Mouse (Mus musculus): Measurements from ENCODE around the gene Spsb3. TPM values are rescaled to one million over a fixed set of nuclear protein-coding genes. Genes with fewer than 3 reads are reported as not detected.
A peak's percentile ranks its signal among the peaks of the same experiment; 100 is the strongest.

Spsb3 gene
- total RNA-seq, 2 experiments from 2014 or later, result 40.9 to 41.2 TPM

DNA sequence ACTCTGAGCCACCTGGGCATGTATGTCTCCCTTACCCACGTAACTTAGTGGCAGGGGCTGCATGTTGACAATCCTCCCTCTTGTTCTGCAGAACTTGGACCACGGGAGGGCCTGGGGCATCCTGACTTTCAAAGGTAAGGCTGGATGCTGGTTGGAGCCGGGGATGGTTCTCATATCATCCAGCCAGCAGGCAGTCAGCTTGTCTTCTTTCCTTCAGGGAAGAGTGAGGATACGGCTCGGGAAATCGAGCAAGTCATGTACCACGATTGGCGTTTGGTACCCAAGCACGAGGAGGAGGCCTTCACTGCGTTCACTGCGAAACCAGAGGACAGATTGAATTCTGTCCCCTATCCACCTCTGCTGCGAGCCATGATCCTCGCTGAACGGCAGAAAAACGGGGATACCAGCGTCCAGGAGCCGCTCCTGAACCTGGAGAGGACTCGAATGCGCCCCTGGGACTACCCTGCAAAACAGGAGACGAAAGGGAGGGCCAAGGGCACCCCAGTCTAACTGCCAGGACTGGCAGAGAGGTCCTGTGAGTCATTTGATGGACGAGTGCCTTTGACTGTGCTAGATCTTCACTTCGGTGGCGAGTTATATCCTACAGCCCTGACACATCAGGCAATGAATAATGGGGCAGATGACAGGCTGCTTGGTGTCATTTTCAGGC is 9.3 kb downstream of the Spsb3 start:
- no peak for DNase-seq (ENCODE audit: low spot score in 2 of 2)

DNA sequence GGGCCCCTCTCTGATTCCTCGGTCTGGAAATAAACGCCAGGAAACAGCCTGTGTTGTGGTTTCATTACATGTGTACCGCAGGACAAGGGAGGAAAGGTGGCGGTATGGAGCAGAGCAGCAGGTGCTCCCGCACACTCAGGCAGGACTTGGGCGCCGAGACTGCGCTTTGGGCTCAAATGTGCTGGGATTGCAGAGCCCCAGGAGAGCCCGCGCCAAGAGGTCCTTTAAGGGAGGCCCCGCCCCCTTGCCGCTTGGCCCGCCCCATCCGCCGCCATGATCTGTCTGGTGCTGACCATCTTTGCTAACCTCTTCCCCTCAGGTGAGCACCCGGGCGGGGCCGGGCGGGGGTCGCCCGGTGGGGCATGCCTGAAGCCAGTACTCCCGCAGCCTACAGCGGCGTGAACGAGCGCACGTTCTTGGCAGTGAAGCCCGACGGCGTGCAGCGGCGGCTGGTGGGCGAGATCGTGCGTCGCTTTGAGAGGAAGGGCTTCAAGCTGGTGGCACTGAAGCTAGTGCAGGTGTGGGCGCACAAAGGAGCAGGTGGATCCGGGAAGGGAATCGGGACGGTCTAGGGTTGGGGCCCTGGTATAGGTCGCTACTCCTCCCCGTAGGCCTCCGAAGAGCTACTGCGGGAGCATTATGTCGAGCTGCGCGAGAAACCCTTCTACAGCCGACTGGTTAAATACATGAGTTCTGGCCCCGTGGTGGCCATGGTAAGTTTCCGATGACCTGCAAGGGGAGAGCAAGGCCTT is 10.0 kb downstream of the Spsb3 start, which contains the start of gene Nme3:
Gene Nme3 (plus strand): TSS at position 260 of the 752 bp plus-strand sequence.
- DNase-seq (ENCODE audit: low spot score in 2 of 2), result peak in 1 of 2 experiments; percentile 75

DNA sequence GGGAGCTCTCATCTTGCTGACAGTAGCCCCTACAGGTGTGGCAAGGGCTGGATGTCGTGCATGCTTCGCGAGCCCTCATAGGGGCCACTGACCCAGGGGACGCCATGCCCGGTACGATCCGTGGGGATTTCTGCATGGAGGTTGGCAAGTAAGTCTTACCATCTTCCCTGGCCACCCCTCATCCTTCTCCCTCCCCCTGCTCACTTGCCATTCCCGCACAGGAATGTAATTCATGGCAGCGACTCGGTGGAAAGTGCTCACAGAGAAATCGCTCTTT is 10.5 kb downstream of the Spsb3 start:
- DNase-seq (ENCODE audit: low spot score in 2 of 2), result no peak

DNA sequence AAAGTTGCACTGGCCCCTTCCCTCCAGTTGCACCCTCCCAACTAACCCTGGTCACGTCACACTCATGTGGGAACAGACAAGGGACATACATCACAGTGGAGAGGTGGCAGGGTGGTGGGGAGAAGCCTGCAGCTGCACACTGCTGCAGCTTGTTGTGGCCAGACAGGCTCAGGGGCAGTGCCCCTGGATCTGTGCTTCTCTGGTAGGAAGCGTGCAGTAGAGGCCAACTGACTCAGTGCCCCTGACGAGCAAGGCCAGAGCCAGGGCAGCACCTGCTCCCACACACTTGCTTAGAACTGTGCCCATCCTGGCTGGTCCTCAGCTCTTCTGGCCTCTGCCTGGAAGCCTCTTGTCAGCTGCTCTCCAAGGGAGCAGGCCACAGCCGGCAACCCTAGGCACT is 11.2 kb downstream of the Spsb3 start:
- DNase-seq (ENCODE audit: low spot score in 2 of 2), result no peak

DNA sequence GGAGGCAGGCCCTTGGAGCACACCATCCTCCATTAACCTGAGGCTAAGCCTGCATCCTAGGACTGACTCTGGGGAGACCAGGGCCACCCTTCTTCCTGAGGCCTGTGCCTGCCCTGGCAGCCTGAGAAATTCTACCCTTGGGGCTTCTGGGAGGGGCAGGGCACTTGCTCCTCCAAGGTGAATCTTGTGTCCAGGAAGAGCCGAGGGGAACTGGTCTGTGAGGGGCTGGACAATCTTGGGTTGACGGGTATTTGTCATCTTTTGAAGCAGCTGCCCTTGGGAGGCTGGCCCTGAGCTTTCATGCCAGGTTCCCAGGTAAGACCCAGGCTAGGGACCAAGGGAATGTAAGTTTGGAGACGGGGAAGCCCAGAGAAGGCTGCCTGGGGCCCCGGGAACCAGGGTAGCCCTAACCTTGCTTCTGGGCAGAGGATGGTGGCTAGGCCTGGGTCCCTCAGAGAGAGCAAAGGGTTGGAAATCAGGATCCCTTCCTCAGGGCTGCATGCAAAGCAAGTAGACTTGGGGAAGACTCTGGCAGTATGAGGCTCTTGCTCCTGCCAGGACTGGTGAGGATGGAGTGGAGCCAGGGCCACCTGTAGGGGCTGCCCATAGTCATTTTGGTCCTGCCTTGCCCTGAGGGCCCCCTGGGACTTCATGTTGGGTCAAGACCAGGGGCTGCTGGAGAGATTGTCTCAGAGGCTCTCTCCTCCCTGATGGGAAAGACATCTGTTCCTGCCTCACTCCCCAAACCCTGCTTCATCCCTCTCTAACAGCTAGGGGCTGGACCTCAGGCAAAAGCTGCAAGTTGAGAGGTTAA is 11.8 kb downstream of the Spsb3 start:
- no peak for DNase-seq (ENCODE audit: low spot score in 2 of 2)

DNA sequence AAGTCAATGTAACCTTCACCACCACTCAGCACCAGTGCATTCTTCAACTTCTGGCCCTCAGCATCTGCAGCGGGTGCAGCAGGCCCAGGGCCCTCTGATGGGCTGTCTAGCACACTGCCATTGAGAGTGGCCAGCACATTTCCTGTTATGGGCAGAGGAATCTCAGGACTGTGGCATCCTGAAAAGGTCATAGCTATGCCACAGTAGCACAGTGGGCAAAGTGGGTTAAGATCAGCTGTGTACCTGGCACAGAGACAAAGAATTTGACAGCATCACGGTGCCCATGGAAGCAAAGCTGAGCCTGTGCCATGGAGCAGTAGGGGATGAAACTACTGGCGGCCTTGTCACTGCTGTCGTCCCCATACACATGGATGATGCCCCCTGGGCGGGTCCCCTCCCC is 12.7 kb downstream of the Spsb3 start:
- DNase-seq (ENCODE audit: low spot score in 2 of 2), result no peak

DNA sequence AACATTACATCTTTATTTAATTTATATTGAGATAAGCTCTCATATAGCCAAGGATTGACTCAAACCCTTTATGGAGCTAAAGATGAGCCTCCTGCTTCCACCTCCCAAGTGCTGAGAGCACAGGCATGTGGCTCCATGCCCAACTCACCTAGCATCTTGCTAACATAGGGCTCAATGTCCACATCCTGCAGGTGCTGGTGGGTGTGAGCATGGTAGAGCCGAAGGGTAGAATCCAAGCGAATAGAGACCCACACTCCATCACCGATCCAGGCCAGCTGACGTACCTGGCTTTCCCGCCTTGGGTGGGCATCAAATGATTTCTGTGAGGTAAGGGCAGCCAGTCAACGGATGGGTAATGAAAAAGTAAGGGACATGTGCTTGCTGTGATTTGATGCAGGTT is 13.6 kb downstream of the Spsb3 start:
- no peak for DNase-seq (ENCODE audit: low spot score in 2 of 2)

DNA sequence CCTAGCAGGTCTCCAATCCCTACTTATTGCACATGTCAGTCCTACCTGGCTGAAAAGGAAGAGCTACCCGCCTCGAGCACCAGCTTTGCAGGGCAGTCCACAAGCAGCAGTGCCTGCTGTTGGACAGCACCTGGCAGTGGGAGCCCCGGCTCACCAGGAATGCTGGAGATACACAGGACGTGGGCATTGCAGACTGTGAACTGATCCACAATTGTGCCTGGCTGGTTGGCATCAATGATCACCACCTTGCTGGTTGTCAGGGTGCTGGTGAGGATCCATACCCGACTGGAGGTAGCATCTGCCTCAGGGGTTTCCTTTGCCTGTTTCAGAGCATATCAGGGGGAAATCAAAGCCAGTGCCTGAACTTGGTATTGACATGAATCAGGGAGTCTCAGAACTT is 15.7 kb downstream of the Spsb3 start:
- no peak for DNase-seq (ENCODE audit: low spot score in 2 of 2)

DNA sequence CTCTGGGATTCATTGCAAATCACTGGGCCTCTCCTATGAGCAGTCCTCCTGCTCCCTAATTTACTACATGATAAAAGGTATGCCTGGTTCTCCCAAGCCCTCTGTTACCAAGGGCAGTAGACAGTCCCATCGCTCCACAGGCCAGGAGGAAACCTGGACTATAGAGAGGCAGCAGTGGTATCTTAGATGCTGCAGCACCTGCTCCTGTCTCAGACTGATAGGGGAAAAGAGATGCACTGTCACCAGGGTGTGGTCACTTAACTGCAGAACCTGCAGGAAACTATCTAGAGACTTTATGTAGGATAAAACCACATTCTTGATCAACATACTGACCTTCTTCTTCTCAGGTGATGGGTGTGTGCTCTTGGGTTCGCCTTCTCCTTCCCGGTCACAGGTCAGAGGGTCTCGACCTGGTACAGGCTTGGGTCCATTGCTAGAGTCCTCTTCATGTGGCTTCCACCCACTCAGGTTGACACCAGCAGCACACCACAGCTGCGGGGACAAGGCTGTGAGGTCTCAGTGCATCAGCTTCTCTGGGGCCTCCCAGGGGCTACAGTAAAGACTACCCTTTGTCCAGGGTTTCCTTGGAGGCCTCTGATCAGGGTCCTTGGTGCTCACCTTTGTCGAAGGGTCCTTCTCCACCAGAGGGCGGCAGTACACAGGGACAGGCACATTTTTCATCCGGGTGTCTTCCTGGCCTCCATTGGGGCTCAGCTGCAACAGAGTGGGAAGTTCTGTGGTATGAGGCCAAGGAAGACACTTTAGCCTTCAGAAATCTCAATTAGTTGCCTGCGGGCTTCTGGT is 16.4 kb downstream of the Spsb3 start:
- no peak for DNase-seq (ENCODE audit: low spot score in 2 of 2)

DNA sequence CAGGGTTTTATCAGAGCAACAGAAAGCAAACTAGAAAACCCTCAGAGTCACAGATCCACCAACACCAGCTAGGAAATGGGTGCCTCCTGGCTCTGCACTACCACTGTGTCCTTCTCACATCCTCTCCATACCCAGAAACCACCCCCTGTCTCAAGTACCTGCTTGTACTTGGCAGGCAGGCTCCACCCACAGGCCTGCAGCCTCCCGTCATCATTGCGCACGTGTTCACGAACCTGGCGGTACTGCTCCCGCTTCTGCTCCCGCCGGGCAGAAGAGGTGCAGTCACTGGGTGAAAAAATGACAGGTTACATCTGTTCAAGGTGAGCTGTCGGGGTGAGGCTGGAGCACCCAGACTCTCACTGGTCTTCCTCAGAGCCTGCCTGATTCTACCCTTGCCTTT is 17.3 kb downstream of the Spsb3 start:
- DNase-seq (ENCODE audit: low spot score in 2 of 2), result no peak

DNA sequence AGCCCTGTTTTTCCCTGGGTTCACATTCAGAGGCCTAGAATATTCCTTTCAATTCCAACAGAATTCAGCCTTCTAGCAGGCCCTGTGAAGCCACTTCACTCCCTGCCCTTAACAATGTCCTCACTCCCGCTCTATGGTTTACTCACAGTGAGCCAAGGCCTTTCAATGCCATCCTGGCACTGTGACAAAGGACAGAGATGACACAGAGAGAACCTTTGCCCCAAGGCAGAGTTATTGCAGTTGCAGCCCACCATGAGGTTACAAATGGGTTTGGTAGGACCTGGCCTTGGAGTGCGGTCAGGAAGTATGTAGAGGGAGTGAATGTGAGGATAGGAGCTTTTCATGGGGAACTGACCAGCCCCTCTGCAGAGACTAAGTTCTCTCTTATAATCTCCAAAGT is 21.1 kb downstream of the Spsb3 start:
- no peak for DNase-seq (ENCODE audit: low spot score in 2 of 2)

DNA sequence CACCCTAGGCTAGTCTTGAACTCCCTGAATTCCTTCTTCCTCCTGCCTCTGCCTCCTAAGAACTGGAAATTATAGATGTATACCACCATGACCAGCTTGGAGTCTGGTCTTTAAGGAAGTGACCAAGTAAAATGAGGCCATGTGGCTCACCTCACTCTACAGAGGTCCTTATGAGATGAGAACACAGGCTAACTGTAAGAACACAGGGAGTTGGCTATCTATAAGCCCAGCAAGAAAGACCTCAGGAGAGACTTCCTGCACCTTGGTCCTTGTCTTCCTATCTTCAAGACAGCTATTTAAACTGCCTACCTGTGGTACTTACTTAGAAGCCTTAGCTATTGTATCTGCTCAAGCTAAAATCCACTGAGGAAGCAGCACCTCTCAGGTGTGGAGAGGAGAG is 27.5 kb downstream of the Spsb3 start:
- no peak for DNase-seq (ENCODE audit: low spot score in 2 of 2)

DNA sequence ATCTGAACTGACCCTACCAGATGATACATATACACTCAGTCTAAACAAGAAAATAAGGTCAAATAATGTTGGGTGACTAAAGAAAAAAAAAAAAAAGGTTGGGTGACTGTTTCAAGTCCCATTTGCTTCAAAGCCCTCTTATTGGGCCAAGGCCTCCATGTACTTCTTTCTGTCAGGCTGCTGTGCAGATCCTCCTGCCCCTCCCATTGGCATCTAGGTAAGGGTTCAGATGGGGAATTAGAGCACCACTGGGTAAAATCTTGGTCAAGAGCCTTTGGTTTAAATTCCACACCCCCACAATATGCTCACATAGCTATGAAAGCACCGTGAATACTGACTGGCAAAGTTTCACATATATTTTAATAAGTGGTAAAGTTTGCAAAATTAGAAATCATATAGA is 36.8 kb downstream of the Spsb3 start:
- DNase-seq (ENCODE audit: low spot score in 2 of 2), result no peak

DNA sequence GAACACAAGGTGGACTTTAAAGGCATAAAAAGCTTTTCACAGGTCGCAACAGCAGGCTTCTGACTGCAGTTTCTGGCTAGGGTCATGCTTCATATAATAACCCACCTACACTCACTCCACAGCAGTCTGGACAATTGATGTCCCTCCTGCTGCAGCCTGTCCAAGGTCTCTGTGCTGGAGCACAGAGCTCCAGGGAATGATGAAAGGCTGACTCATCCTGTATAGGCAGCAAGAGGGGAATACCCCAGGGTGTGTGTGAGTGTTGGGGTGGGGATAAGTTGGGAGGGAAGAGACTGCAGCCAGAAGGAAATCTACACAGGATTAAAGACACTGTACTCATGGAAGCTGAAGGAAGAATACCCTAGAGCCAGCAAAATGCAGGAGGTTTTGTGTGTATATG is 43.1 kb downstream of the Spsb3 start:
- DNase-seq (ENCODE audit: low spot score in 2 of 2), result no peak

DNA sequence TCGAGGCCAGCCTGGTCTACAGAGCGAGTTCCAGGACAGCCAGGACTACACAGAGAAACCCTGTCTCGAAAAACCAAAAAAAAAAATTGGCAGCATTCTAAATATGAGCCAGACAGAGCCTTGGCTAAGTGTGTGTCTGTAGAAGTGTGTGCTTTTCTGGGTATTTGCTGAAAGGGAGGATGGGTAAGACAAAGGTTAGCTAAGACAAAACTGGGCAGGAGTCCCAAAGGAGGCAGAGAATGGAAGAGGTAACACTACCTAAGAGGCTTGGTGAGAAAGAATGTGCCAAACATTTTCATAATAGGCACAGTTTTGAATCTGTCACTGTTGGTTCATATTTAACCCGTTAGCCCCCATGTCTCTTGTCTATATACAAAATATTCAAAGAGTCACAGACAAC is 46.0 kb downstream of the Spsb3 start:
- no peak for DNase-seq (ENCODE audit: low spot score in 2 of 2)

DNA sequence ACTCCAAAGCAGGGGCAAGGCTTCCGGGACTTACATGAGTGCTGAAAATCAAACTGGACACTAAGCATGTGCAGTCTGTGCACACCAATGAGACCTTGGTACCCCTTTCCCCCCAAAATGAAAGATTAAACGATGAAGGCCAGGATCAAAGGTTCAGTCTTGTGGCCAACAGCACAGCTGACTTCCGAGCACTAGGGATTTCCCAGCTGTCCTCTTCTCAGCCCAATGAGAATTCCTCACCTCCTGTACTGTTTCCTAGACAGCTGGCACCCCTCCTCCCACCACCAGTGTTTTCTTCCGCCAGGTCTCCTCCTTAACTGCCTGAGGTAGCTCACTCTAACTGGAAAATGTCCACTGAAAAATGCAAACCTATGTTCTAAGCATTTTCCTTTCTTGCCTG is 46.7 kb downstream of the Spsb3 start:
- no peak for DNase-seq (ENCODE audit: low spot score in 2 of 2)

DNA sequence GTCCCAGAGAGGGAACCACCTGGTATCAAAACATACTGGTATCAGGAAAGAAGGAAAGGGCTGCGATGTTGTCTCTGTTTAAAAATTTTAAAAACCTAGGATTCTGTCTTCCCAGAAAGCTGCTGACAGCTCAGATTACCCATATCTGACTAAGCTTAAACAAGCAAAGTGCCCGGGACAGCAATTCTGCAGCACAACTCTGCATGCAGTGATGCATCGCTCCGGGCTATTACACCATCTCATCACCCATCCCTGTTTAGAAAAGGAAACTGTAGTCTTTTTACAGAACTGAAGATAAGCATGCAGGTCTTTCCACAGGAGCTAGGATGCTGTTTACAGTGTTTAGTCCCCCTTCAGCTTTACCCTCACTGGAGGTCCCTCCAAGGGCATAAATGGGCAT is 48.5 kb downstream of the Spsb3 start:
- no peak for DNase-seq (ENCODE audit: low spot score in 2 of 2)

DNA sequence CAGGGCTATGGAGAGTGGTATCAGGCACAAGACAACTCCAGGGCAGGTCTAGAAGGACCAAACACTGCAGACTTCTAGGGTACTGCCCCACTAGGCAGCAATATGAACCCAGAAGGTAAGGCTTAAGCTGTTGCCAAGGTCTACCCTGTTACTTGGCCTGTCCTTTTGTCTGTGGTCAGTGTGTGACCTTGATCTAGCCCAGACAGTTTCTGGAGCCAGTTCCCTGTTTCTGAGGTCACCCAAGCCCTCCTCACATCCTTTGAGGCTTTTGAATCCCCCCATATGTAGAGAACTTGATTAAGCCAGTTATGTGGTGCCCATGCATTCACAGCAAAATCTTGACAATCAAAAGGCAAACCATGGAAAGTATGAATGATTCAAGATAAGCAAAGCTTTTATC is 49.2 kb downstream of the Spsb3 start:
- no peak for DNase-seq (ENCODE audit: low spot score in 2 of 2)

DNA sequence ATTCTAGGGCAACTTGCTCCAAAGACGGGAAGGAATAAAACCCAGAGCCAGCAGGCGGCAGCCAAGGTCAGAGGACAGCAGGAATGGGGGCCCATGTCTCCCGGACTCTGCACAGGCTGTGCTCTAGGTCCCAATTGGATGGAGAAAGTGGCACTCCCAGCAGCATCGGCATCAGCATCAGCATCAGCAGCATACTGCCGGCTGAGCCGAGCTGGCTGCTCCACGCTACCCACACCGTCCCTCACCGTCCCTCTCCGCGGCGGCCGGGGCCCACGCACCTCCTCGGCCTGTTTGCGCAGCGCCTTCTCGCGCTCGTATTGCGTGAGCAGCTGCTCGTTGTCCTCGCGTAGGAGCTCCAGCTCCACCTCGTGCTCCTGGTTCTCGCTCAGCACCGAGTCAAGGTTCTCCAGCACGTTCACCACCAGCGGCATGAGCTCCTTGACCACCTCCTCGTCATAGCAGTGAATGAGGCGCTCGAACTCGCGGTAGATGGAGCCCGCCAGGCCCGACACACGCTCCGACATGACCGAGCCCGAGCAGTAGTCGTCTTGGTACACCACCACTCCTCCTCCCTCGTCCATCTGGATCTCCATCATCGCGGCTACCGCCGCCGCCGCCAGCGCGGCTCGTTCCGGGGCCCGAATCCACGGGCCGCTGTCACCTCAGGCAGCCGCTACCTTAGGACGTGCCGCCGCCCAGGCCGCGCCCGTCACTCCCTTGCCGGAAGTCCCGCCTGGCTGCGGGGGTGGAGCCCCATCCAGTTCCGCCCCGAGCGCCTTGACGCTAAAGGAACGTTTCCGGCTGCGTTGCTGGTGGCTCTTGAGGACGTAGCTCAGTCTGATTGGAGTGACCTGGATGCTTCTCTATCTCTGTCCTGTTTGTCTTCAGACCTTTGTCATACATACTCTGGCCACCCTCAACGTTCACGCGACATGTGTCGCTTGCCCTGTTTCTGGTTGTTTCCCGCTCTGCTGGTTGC is 50.1 kb downstream of the Spsb3 start, which contains the start of gene Mapk8ip3:
Gene Mapk8ip3 (minus strand): TSS at position 719 of the 979 bp plus-strand sequence.
- DNase-seq (ENCODE audit: low spot score in 2 of 2), result peak; percentile 91 to 96

DNA sequence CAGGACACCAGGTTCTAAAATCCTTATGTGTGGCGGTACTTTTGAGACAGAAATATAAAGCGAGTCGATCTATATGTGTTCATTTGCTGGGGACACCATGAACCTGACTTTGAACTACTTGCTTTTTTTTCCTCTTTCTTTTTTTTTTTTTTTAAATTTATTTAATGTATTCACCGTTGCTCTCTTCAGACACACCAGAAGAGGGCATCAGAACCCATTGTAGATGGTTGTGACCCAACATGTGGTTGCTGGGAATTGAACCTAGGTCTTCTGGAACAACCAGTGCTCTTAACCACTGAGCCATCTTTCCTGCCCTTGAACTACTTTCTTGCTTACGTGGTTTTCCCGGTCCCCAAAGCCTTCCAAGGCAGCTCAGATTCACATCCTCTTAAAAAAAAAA is 50.8 kb downstream of the Spsb3 start:
- DNase-seq (ENCODE audit: low spot score in 2 of 2), result no peak
